Mouse (Mus musculus) naive thymus-derived CD4-positive, alpha-beta T cell, adult 5 months (primary cell): ENCODE results near the gene Robo3. TPM values are rescaled to one million over a fixed set of nuclear protein-coding genes. Genes with fewer than 3 reads are reported as not detected.

ENCODE experiments used
- polyA plus RNA-seq: library from polyadenylated mRNA; unstranded; fragments of 100-300 nt; shearing (Covaris generic); gene quantifications from one replicate; pipeline ENCODE4 v1.2.1, GENCODE M21; 2017

Gene Robo3
- not detected for polyA plus RNA-seq

GRCm38 (mm10) chr9:37432720-37433421 lies at the start of gene Robo3:
Robo3 (minus strand) TSS chr9:37433246.

GRCm38 (mm10) chr9:37401802-37402201 lies 31.2 kb downstream of the Robo3 start, which contains the start of gene Robo4:
Robo4 (plus strand) TSS chr9:37401897.

GRCm38 (mm10) chr9:37367301-37368080 lies 65.6 kb downstream of the Robo3 start, which contains the start of gene Hepacam:
Hepacam (plus strand) TSS chr9:37367351.

Other genes starting within 250 kb of the Robo3 start
- gene Tmem218, start 225.0 kb downstream of the Robo3 start, polyA plus RNA-seq: 1.7 TPM
- gene Slc37a2, start 177.5 kb downstream of the Robo3 start, polyA plus RNA-seq: 2.2 TPM
- 6.8 TPM for gene Ccdc15, start 84.8 kb downstream of the Robo3 start, polyA plus RNA-seq
- gene Hepacam, start 65.9 kb downstream of the Robo3 start, polyA plus RNA-seq: not detected
- not detected for gene Robo4, start 31.3 kb downstream of the Robo3 start, polyA plus RNA-seq
- gene Msantd2, start 56.1 kb upstream of the Robo3 start, polyA plus RNA-seq: 36.4 TPM
- not detected for gene Esam, start 94.8 kb upstream of the Robo3 start, polyA plus RNA-seq
- not detected for gene Vsig2, start 106.0 kb upstream of the Robo3 start, polyA plus RNA-seq
- gene Nrgn, start 119.7 kb upstream of the Robo3 start, polyA plus RNA-seq: not detected
- gene Siae, start 122.5 kb upstream of the Robo3 start, polyA plus RNA-seq: 8.1 TPM
- gene Spa17, start 180.5 kb upstream of the Robo3 start, polyA plus RNA-seq: not detected
- gene Tbrg1, start 224.1 kb upstream of the Robo3 start, polyA plus RNA-seq: 115 TPM
- gene Panx3, start 236.0 kb upstream of the Robo3 start, polyA plus RNA-seq: not detected